Mouse (Mus musculus) small intestine, adult 2 months (tissue): Measurements from ENCODE around the gene Vdac2. TPM values are rescaled to one million over a fixed set of nuclear protein-coding genes. Genes with fewer than 3 reads are reported as not detected.
A peak's percentile ranks its signal among the peaks of the same experiment; 100 is the strongest.

Experiments
- H3K27ac ChIP-seq: fragments of 200-500 bp; 2 replicates; pipeline ENCODE4 v1.5.1; 2012; ENCODE audit warnings: low read depth, low read length, control low read depth, inconsistent platforms; ENCODE audit not compliant: insufficient read depth
- H3K27me3 ChIP-seq: fragments of 200-500 bp; 2 replicates; pipeline ENCODE4 v1.6.1; 2012; ENCODE audit warnings: mild to moderate bottlenecking, moderate library complexity, low read length, inconsistent platforms; ENCODE audit not compliant: control insufficient read depth, insufficient read depth
- H3K36me3 ChIP-seq: fragments of 200-500 bp; 2 replicates; pipeline ENCODE4 v1.6.1; 2012; ENCODE audit warnings: mild to moderate bottlenecking, low read length, control low read depth, inconsistent platforms; ENCODE audit not compliant: control insufficient read depth, insufficient read depth
- H3K4me1 ChIP-seq: fragments of 200-500 bp; 2 replicates; pipeline ENCODE4 v1.6.1; 2012; ENCODE audit warnings: low read length, inconsistent platforms, mixed read lengths; ENCODE audit not compliant: control insufficient read depth, insufficient read depth, insufficient read length
- H3K4me3 ChIP-seq: fragments of 200-500 bp; 2 replicates; pipeline ENCODE4 v1.5.1; 2012; ENCODE audit warnings: low read depth, mild to moderate bottlenecking, control low read depth, inconsistent platforms, low read length, moderate library complexity
- CTCF ChIP-seq: fragments of 200-500 bp; IDR thresholded peaks from 2 replicates; pipeline ENCODE4 v1.5.1; 2012; ENCODE audit warnings: low read depth, mild to moderate bottlenecking, control low read depth, inconsistent platforms, low read length, moderate library complexity, mixed read lengths; ENCODE audit not compliant: insufficient replicate concordance, insufficient read length; ENCODE audit errors: extremely low read depth
- POLR2A ChIP-seq: fragments of 200-500 bp; IDR thresholded peaks from 2 replicates; pipeline ENCODE4 v1.6.1; 2012; ENCODE audit warnings: low read depth, mild to moderate bottlenecking, control low read depth, inconsistent platforms, low read length, moderate library complexity
- WGBS: fragments of 180-500 bp; shearing (Covaris S2); methylation state at CpG from one replicate; pipeline ENCODE4 v1.1.7; 2018; 5-methylcytosine and 5-hydroxymethylcytosine counted together
- polyA plus RNA-seq: library from polyadenylated mRNA; depleted of rRNA; stranded (reverse); fragments of >200 nt; gene quantifications from 2 replicates; pipeline ENCODE4 v1.2.3, GENCODE M21; 2012

Gene Vdac2
- polyA plus RNA-seq, 1 experiment, result 371 TPM

- Histone ChIP-seq H3K36me3 (peaks cover 26% of the 10 kb centered on the region), H3K4me1 (peaks cover 25% of the 10 kb centered on the region; the same call in 1 of the 2 replicates), H3K4me3 (peak overlapping the region; percentile 95), H3K27me3 (no peaks in the 10 kb centered on the region), H3K27ac (peak overlapping the region; percentile 97)
- under 1% methylated on average over 73 of the region's 73 CpGs for WGBS
- TF ChIP-seq CTCF, result no peak
- peak; percentile 79 for TF ChIP-seq POLR2A
Measured at GRCm38 (mm10) chr14:21830876-21831767, 6.1 kb downstream of the Vdac2 start.

DNA sequence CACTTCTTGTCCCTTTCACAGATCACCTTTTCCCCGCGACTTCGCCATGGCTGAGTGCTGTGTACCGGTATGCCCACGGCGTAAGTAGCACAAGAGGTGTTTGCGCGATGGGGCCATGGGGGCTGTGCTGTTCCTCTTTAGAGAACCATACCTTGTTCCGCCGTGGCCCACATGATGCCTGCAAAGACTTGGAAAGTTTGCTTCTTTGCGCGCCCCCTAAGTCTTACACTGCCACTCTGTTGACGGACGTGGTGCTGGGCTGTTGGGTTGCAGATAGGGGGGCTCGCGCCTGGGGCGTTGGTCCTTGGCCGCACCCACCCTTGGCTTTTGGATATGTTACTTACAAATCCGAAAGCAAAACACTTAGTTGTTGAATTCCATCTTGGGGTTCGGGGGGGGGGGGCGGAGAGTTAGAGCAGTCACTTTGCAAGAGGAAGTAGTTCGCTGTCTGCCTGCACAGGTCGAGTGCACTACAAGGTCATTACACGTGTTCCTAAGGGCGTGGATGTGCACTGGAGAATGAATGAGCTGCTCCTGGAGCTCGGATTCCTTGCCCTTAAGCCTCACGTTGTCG is 6.9 kb downstream of the Vdac2 start:
- peak overlapping the region; percentile 95 for H3K4me3 ChIP-seq
- peaks cover 20% of the 10 kb centered on the region; the same call in 1 of the 2 replicates for H3K4me1 ChIP-seq
- peak overlapping the region; percentile 97 for H3K27ac ChIP-seq
- TF ChIP-seq CTCF (no peak), POLR2A (peak; percentile 31; the same call in 1 of the 2 replicates)
- WGBS, result under 1% methylated on average over 28 of the region's 28 CpGs
- H3K27me3 ChIP-seq, result no peaks in the 10 kb centered on the region
- H3K36me3 ChIP-seq, result peaks cover 31% of the 10 kb centered on the region

DNA sequence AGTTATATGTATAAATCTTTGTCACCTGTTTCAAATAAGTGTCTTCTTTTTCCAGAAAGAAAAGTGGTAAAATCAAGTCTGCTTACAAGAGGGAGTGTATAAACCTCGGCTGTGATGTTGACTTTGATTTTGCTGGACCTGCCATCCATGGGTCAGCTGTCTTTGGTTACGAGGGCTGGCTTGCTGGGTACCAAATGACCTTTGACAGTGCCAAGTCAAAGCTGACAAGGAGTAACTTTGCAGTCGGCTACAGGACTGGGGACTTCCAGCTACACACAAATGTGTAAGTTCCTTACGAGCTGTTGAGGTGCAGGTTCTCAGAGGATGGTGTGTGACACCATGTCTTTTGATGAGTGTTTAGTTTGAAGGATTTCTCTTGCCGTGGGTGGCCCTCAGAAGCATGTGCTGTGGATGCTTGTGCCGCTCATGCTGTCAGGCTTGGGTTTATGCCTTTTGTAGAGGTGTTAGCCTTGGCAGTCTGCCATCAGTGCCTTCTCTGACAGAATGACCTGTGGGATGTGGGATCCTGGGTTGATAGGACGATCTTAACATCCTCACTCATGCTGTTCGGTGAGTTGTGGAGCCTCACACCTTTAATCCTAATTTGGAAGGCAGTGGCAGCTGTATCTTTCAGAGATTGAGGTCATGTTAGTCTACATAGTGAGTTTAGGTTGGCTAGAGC is 13.4 kb downstream of the Vdac2 start:
- 54% methylated on average over 8 of the region's 8 CpGs for WGBS
- Histone ChIP-seq H3K27me3 (no peaks in the 10 kb centered on the region), H3K4me1 (peaks cover 4% of the 10 kb centered on the region; the same call in 1 of the 2 replicates), H3K4me3 (no peak overlapping the region), H3K36me3 (peaks cover 80% of the 10 kb centered on the region), H3K27ac (no peak overlapping the region)
- TF ChIP-seq CTCF (no peak), POLR2A (no peak)

DNA sequence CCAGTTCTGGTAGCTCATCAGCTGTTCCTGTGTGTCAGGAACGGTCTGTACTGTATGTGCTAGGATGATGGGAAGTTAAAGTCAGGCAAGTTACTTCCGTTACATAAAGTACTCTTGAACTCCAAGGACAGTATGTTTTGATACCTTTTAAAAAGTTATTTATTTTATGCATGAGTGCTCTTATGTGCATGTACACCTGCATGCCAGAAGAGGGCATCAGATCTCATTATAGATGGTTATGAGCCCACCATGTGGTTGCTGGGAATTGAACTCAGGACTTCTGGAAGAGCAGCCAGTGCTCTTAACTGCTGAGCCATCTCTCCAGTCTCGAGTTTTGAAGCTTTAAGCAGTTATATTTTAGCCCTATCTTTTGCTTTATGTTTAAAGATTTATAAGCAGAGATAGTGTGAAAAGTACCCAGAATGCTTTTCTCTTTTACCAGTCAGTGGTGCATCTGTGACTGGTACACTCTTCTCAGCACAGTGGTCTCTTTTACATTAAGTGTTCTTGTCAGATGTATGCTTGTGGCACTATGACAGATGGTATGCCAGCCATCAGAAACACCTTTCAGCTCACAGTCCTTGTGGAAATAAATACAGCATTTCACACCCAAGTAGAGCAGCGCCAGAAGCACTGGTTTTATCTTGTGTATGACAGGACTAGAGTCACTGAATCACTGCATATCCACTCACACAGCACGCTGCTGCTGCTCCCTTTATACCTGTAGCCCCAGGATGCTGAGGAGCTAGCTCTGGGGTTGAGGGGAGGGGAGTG is 17.0 kb downstream of the Vdac2 start:
- no peaks in the 10 kb centered on the region for H3K27me3 ChIP-seq
- H3K4me3 ChIP-seq, result no peak overlapping the region
- H3K36me3 ChIP-seq, result peaks cover 89% of the 10 kb centered on the region
- H3K27ac ChIP-seq, result no peak overlapping the region
- WGBS, result 74% methylated on average over 5 of the region's 5 CpGs
- no peak for TF ChIP-seq POLR2A
- H3K4me1 ChIP-seq, result peaks cover 5% of the 10 kb centered on the region; the same call in 1 of the 2 replicates

GRCm38 (mm10) chr14:21843263-21843662 is 18.2 kb downstream of the Vdac2 start:
- Histone ChIP-seq H3K27ac (no peak overlapping the region), H3K36me3 (peaks cover 81% of the 10 kb centered on the region), H3K4me3 (no peak overlapping the region), H3K4me1 (peaks cover 7% of the 10 kb centered on the region; the same call in 1 of the 2 replicates), H3K27me3 (no peaks in the 10 kb centered on the region)
- 34% methylated on average over 6 of the region's 6 CpGs for WGBS
- TF ChIP-seq POLR2A, result no peak

DNA sequence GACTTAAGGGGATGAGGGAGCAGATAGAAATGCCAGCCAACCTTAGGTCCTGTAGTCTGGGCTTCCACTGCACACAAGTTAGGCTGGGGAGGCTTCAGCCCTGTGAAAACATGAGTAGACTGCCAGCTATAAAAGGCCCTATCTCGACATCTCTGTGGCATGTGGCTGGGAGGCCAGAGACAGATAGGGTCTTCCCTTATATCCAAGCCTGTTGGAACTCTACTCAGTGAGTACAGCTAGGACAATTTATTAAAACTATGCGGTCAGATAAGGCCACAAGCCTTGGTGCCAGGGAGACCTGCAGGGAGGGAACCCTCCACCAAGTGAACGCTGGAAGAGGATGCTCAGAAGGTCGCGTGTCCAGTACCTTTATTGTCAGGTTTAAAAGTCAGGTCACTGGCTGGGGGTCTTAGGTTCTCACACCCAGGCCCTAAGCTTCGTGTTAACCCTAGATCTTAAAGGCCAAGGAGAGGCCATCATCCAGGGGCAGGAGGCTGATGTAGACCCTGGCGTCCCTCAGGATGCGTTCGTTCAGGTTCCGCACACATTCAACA is 21.9 kb downstream of the Vdac2 start:
- H3K36me3 ChIP-seq, result peaks cover 50% of the 10 kb centered on the region
- no peaks in the 10 kb centered on the region for H3K27me3 ChIP-seq
- H3K4me3 ChIP-seq, result peak overlapping the region; percentile 63
- TF ChIP-seq CTCF (no peak), POLR2A (no peak)
- WGBS, result 55% methylated on average over 10 of the region's 10 CpGs
- H3K4me1 ChIP-seq, result peaks cover 7% of the 10 kb centered on the region; the same call in 1 of the 2 replicates
- H3K27ac ChIP-seq, result no peak overlapping the region
